Mouse (Mus musculus) erythroblast, embryonic 14.5 days (primary cell): ENCODE measurements around the gene Dip2c.

ENCODE experiments used
- GATA1 ChIP-seq: IDR thresholded peaks from 2 replicates; pipeline ENCODE4 v1.6.1; 2012; ENCODE audit warnings: low read length, inconsistent platforms, mixed read lengths
- TAL1 ChIP-seq: IDR thresholded peaks from 3 replicates; pipeline ENCODE4 v1.6.1; 2012; ENCODE audit warnings: low read length, inconsistent platforms, mixed read lengths

DNA sequence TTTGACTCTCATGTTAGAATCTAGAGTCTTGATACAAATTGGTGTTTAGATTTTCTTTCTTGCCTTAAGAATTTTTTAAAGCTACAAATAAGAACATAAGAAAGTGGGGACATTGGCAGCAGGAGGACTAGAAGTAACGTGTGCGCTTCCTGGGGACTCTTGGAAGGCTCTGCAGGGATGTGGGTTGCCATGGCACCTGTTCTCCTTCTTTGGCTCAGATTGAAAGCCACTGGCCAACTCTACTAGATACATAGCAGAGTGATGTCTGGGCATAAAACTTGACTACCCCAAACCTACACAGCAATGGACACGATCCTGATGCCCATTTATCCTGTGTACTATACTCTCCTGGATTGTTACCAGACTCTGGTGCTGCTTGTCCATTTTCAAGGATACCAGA, 188.1 kb downstream of the Dip2c start:
- no peak for TF ChIP-seq GATA1
- TF ChIP-seq TAL1 = no peak
